Mouse (Mus musculus) MEL (cell line): ENCODE measurements around the gene Cyp4f40. TPM values are rescaled to one million over a fixed set of nuclear protein-coding genes. Genes with fewer than 3 reads are reported as not detected.
"Not testable (repeated sequence)": the region's sequence is repeated elsewhere in the genome, so short reads cannot be mapped to it uniquely, and the experiment has no call there.

Experiments
- DNase-seq: peaks from one replicate; pipeline ENCODE4 v3.0.0; 2011; ENCODE audit warnings: low read depth, low spot score
- H3K27ac ChIP-seq: 2 replicates; pipeline ENCODE4 v1.5.1; 2012; ENCODE audit warnings: low read depth, mild to moderate bottlenecking, control low read depth, low read length, moderate library complexity; ENCODE audit not compliant: control insufficient read depth
- H3K27me3 ChIP-seq, 2 experiments: fragments of 150-350 bp in 1 of 2; sonication (generic) in 1 of 2; 2 replicates each; pipeline ENCODE4 v1.6.1; 2012; ENCODE audit warnings: low read length in 2 of 2, mild to moderate bottlenecking in 2 of 2, improper control_type of control experiment in 1 of 2, moderate library complexity in 1 of 2; ENCODE audit not compliant: insufficient read depth in 2 of 2, control insufficient read depth in 1 of 2
- H3K36me3 ChIP-seq, 2 experiments: 2 replicates each; pipeline ENCODE4 v1.6.1; 2012 to 2014; ENCODE audit warnings: low read length in 2 of 2, improper control_type of control experiment in 1 of 2, inconsistent platforms in 1 of 2, mild to moderate bottlenecking in 1 of 2; ENCODE audit not compliant: insufficient read depth in 2 of 2, control insufficient read depth in 1 of 2
- H3K4me1 ChIP-seq, 2 experiments: fragments of 150-350 bp in 1 of 2; sonication (generic) in 1 of 2; 2 replicates each; pipeline ENCODE4 v1.6.1; 2012; ENCODE audit warnings: low read length in 2 of 2, improper control_type of control experiment in 1 of 2, mild to moderate bottlenecking in 1 of 2; ENCODE audit not compliant: insufficient read depth in 2 of 2, control insufficient read depth in 1 of 2
- H3K4me3 ChIP-seq, 2 experiments: fragments of 150-350 bp in 1 of 2; sonication (generic) in 1 of 2; 2 replicates each; pipeline ENCODE4 v1.5.1; 2012; ENCODE audit warnings: low read depth in 2 of 2, low read length in 2 of 2, mild to moderate bottlenecking in 2 of 2, moderate library complexity in 2 of 2, control low read depth in 1 of 2, improper control_type of control experiment in 1 of 2; ENCODE audit not compliant: control insufficient read depth in 1 of 2, insufficient read depth in 1 of 2
- H3K79me2 ChIP-seq: 2 replicates; pipeline ENCODE4 v1.6.1; 2012; ENCODE audit warnings: mild to moderate bottlenecking, low read length, moderate library complexity; ENCODE audit not compliant: control insufficient read depth, poor library complexity, insufficient read depth
- H3K9ac ChIP-seq: 2 replicates; pipeline ENCODE4 v1.6.1; 2012; ENCODE audit warnings: low read depth, mild to moderate bottlenecking, control low read depth, low read length, moderate library complexity; ENCODE audit not compliant: control insufficient read depth, poor library complexity, severe bottlenecking
- H3K9me3 ChIP-seq: fragments of 150-350 bp; sonication (generic); replicated peaks from 2 replicates; pipeline ENCODE4 v1.6.1; 2012; ENCODE audit warnings: mild to moderate bottlenecking, low read length, improper control_type of control experiment, moderate library complexity; ENCODE audit not compliant: insufficient read depth
- BHLHE40 ChIP-seq: IDR thresholded peaks from 2 replicates; pipeline ENCODE4 v1.6.1; 2012; ENCODE audit warnings: low read depth, mild to moderate bottlenecking, inconsistent platforms, low read length, improper control_type of control experiment, borderline replicate concordance
- CHD1 ChIP-seq: IDR thresholded peaks from 2 replicates; pipeline ENCODE4 v1.6.1; 2012; ENCODE audit warnings: low read depth, mild to moderate bottlenecking, inconsistent platforms, low read length, improper control_type of control experiment
- ELF1 ChIP-seq: IDR thresholded peaks from 2 replicates; pipeline ENCODE4 v1.6.1; 2014; ENCODE audit warnings: low read depth, mild to moderate bottlenecking, inconsistent platforms, low read length, improper control_type of control experiment, moderate library complexity
- EP300 ChIP-seq, 2 experiments: IDR thresholded peaks; 2 replicates each; pipeline ENCODE4 v1.6.1; 2011; ENCODE audit warnings: improper control_type of control experiment in 2 of 2, low read length in 2 of 2, low read depth in 1 of 2, mild to moderate bottlenecking in 1 of 2
- ETS1 ChIP-seq: IDR thresholded peaks from 2 replicates; pipeline ENCODE4 v1.6.1; 2012; ENCODE audit warnings: low read depth, mild to moderate bottlenecking, inconsistent platforms, low read length, improper control_type of control experiment, moderate library complexity
- GABPA ChIP-seq: IDR thresholded peaks from 2 replicates; pipeline ENCODE4 v1.6.1; 2012; ENCODE audit warnings: low read depth, mild to moderate bottlenecking, inconsistent platforms, low read length, improper control_type of control experiment, moderate library complexity
- HCFC1 ChIP-seq: IDR thresholded peaks from 2 replicates; pipeline ENCODE4 v1.6.1; 2012; ENCODE audit warnings: low read depth, mild to moderate bottlenecking, inconsistent platforms, low read length, improper control_type of control experiment, moderate library complexity
- KAT2A ChIP-seq: conservative IDR thresholded peaks from 2 replicates; pipeline ENCODE4 v1.6.1; 2012; ENCODE audit warnings: low read depth, low read length, improper control_type of control experiment, inconsistent platforms
- MAFK ChIP-seq: IDR thresholded peaks from 2 replicates; pipeline ENCODE4 v1.6.1; 2011; ENCODE audit warnings: low read depth, mild to moderate bottlenecking, low read length, improper control_type of control experiment, borderline replicate concordance
- MXI1 ChIP-seq: IDR thresholded peaks from 2 replicates; pipeline ENCODE4 v1.6.1; 2011; ENCODE audit warnings: mild to moderate bottlenecking, low read depth, low read length, improper control_type of control experiment
- MYC ChIP-seq: IDR thresholded peaks from 2 replicates; pipeline ENCODE4 v1.6.1; 2011; ENCODE audit warnings: low read depth, mild to moderate bottlenecking, low read length, improper control_type of control experiment, moderate library complexity
- NELFE ChIP-seq: IDR thresholded peaks from 2 replicates; pipeline ENCODE4 v1.6.1; 2011; ENCODE audit warnings: low read depth, low read length, improper control_type of control experiment
- NRF1 ChIP-seq: IDR thresholded peaks from 2 replicates; pipeline ENCODE4 v1.6.1; 2014; ENCODE audit warnings: low read depth, mild to moderate bottlenecking, inconsistent platforms, low read length, improper control_type of control experiment, moderate library complexity; ENCODE audit not compliant: poor library complexity, insufficient read depth, severe bottlenecking
- RAD21 ChIP-seq: IDR thresholded peaks from 2 replicates; pipeline ENCODE4 v1.6.1; 2011; ENCODE audit warnings: mild to moderate bottlenecking, low read depth, low read length, improper control_type of control experiment
- SIN3A ChIP-seq: IDR thresholded peaks from 2 replicates; pipeline ENCODE4 v1.6.1; 2012; ENCODE audit warnings: low read length, improper control_type of control experiment, inconsistent platforms
- SMC3 ChIP-seq: IDR thresholded peaks from 2 replicates; pipeline ENCODE4 v1.6.1; 2011; ENCODE audit warnings: low read depth, low read length, improper control_type of control experiment
- TAL1 ChIP-seq: IDR thresholded peaks from 2 replicates; pipeline ENCODE4 v1.6.1; 2012; ENCODE audit warnings: mild to moderate bottlenecking, inconsistent platforms, low read length, moderate library complexity, mixed read lengths
- TBP ChIP-seq: IDR thresholded peaks from 2 replicates; pipeline ENCODE4 v1.8.0; 2011; ENCODE audit warnings: low read depth, low read length, improper control_type of control experiment
- TCF12 ChIP-seq: IDR thresholded peaks from 2 replicates; pipeline ENCODE4 v1.6.1; 2014; ENCODE audit warnings: low read depth, mild to moderate bottlenecking, inconsistent platforms, low read length, improper control_type of control experiment, moderate library complexity
- UBTF ChIP-seq: IDR thresholded peaks from 2 replicates; pipeline ENCODE4 v1.6.1; 2012; ENCODE audit warnings: low read depth, mild to moderate bottlenecking, inconsistent platforms, low read length, improper control_type of control experiment, moderate library complexity, borderline replicate concordance; ENCODE audit not compliant: insufficient read depth
- USF2 ChIP-seq, 2 experiments: IDR thresholded peaks; 2 replicates each; pipeline ENCODE4 v1.6.1; 2011 to 2012; ENCODE audit warnings: improper control_type of control experiment in 2 of 2, low read length in 2 of 2, borderline replicate concordance in 1 of 2, inconsistent platforms in 1 of 2, low read depth in 1 of 2, mild to moderate bottlenecking in 1 of 2; ENCODE audit not compliant: insufficient read depth in 1 of 2
- ZNF384 ChIP-seq: IDR thresholded peaks from 2 replicates; pipeline ENCODE4 v1.6.1; 2012; ENCODE audit warnings: low read depth, mild to moderate bottlenecking, inconsistent platforms, low read length, improper control_type of control experiment
- polyA plus RNA-seq, 2 experiments: library from polyadenylated mRNA; stranded (reverse) in 1 of 2; unstranded in 1 of 2; fragments of >175 nt in 1 of 2; fragments of >200 nt in 1 of 2; gene quantifications; 2 replicates each; pipeline versions ENCODE4 v1.2.1 to v1.2.4; 2012; ENCODE audit warnings: low replicate concordance in 2 of 2, low read depth in 1 of 2; ENCODE audit not compliant: insufficient read length in 2 of 2, insufficient read depth in 1 of 2, missing spikeins in 1 of 2
- total RNA-seq: library from RNA; depleted of rRNA; stranded (reverse); fragments of 300-350 nt; gene quantifications from 2 replicates; pipeline ENCODE4 v1.2.3, GENCODE M21; 2012

Gene Cyp4f40
- total and polyA plus RNA-seq, 3 experiments, result not detected

GRCm38 (mm10) chr17:32612417-32612816 lies 46.3 kb upstream of the Cyp4f40 start:
- Histone ChIP-seq H3K79me2 (no peaks in the 10 kb centered on the region), H3K9ac (no peak overlapping the region), H3K9me3 (no peaks in the 10 kb centered on the region), H3K4me3 (no peak overlapping the region), H3K27me3 (peaks cover 0 to 2% of the 10 kb centered on the region in 2 experiments; a peak in 2 of 4 replicates), H3K36me3 (no peaks in the 10 kb centered on the region), H3K27ac (no peak overlapping the region), H3K4me1 (no peaks in the 10 kb centered on the region)
- TF ChIP-seq NELFE (no peak), SIN3A (no peak), RAD21 (no peak), SMC3 (no peak), TBP (no peak), TAL1 (no peak), MAFK (no peak), MXI1 (no peak), UBTF (no peak), KAT2A (no peak), ETS1 (no peak), ELF1 (no peak), NRF1 (no peak), CHD1 (no peak), GABPA (no peak), BHLHE40 (no peak), HCFC1 (no peak)
- DNase-seq, result no peak

GRCm38 (mm10) chr17:32617252-32617651 lies 41.4 kb upstream of the Cyp4f40 start:
- Histone ChIP-seq H3K9ac (no peak overlapping the region), H3K27me3 (peaks cover 0 to 2% of the 10 kb centered on the region in 2 experiments; a peak in 1 of 4 replicates), H3K4me3 (no peak overlapping the region), H3K27ac (no peak overlapping the region), H3K4me1 (no peaks in the 10 kb centered on the region), H3K9me3 (no peaks in the 10 kb centered on the region)
- TF ChIP-seq ZNF384, result no peak
- no peak for TF ChIP-seq UBTF
- no peak for TF ChIP-seq EP300 (IDR thresholded peaks at IDR 0.05; ENCODE audit: low read depth in 1 of 2, low read length in 2 of 2)
- no peak for TF ChIP-seq TCF12
- TF ChIP-seq USF2 (IDR thresholded peaks at IDR 0.05; ENCODE audit: borderline replicate concordance in 1 of 2, insufficient read depth in 1 of 2, low read depth in 1 of 2, low read length in 2 of 2), result no peak
- TF ChIP-seq MYC, result no peak
- TF ChIP-seq, all 39 proteins: peak for 0
- H3K36me3 ChIP-seq, result no peaks in the 10 kb centered on the region
- H3K79me2 ChIP-seq, result no peaks in the 10 kb centered on the region
- no peak for DNase-seq

GRCm38 (mm10) chr17:32621018-32621417 lies 37.7 kb upstream of the Cyp4f40 start, which contains the start of gene Cyp4f37:
Gene Cyp4f37, plus strand, starts transcription at chr17:32621309.
- not testable (repeated sequence) for H3K27me3 ChIP-seq, DNase-seq, H3K9ac ChIP-seq, H3K36me3 ChIP-seq, H3K79me2 ChIP-seq, H3K4me3 ChIP-seq, H3K27ac ChIP-seq, H3K4me1 ChIP-seq, H3K9me3 ChIP-seq

GRCm38 (mm10) chr17:32629726-32630125 lies 29.0 kb upstream of the Cyp4f40 start:
- H3K27ac ChIP-seq, H3K9me3 ChIP-seq, H3K36me3 ChIP-seq, H3K4me1 ChIP-seq, H3K9ac ChIP-seq, H3K27me3 ChIP-seq, H3K79me2 ChIP-seq, H3K4me3 ChIP-seq, DNase-seq: not testable (repeated sequence)
